Mouse (Mus musculus) lung, adult 2 months (tissue): ENCODE measurements around the gene Epha4. TPM values are rescaled to one million over a fixed set of nuclear protein-coding genes. Genes with fewer than 3 reads are reported as not detected.

ENCODE experiments used
- DNase-seq: peaks from one replicate; pipeline ENCODE4 v3.0.0; 2022
- H3K4me1 ChIP-seq: fragments of 200-500 bp; 2 replicates; pipeline ENCODE4 v1.6.1; 2011; ENCODE audit warnings: low read length; ENCODE audit not compliant: control insufficient read depth, insufficient read depth
- H3K4me3 ChIP-seq: fragments of 200-500 bp; replicated peaks from 2 replicates; pipeline ENCODE3; 2011; ENCODE audit warnings: low read depth, mild to moderate bottlenecking, control low read depth, low read length; ENCODE audit errors: extremely low read depth
- CTCF ChIP-seq: fragments of 200-500 bp; IDR thresholded peaks from 2 replicates; pipeline ENCODE4 v1.5.1; 2011; ENCODE audit warnings: mild to moderate bottlenecking, low read length, control low read depth; ENCODE audit not compliant: insufficient read depth
- POLR2A ChIP-seq: fragments of 200-500 bp; IDR thresholded peaks from 2 replicates; pipeline ENCODE4 v1.6.1; 2011; ENCODE audit warnings: low read depth, mild to moderate bottlenecking, control low read depth, low read length, borderline replicate concordance; ENCODE audit errors: extremely low read depth
- WGBS: fragments of 180-500 bp; shearing (Covaris S2); methylation state at CpG from one replicate; pipeline ENCODE4 v1.1.7; 2018; 5-methylcytosine and 5-hydroxymethylcytosine counted together
- polyA plus RNA-seq: library from polyadenylated mRNA; depleted of rRNA; stranded (reverse); fragments of >200 nt; gene quantifications from 2 replicates; pipeline ENCODE4 v1.2.3, GENCODE M21; 2012

Epha4 gene
- polyA plus RNA-seq, 1 experiment, result 20.6 TPM

DNA sequence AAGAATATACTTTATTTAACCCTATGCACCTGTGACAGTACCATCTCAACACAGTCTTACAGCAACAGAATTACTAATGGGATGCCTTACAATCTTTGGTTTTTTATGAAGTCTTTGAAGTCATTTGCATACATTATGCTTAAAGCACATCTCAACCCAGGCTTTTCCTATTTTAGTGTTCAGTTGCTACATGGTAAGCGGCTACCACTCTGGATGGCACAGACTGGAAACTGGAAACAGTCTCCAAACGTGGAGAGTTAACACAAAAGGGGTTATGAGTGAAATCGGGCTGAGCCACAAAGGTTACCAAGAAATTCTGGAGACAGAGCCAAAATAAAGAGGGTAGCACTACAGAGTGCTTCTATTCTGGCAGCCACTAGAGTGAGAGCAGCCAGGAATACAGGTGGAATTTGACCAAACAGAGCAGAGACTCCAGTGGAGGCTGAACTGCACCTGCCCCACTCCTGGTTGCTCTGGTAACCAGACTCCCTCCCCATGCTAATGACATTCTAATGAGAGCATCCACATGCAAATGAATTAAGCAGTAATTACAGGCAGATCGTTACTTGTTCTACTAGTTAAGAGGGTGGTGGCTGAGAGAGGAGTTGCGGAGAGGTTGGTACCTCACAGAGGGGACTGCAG is 17.2 kb upstream of the Epha4 start:
- no peak overlapping the region for H3K4me3 ChIP-seq
- DNase-seq, result peak; percentile 18
- 48% methylated on average over 5 of the region's 5 CpGs for WGBS
- no peak for TF ChIP-seq CTCF
- TF ChIP-seq POLR2A, result no peak
- H3K4me1 ChIP-seq, result peaks cover 6% of the 10 kb centered on the region

DNA sequence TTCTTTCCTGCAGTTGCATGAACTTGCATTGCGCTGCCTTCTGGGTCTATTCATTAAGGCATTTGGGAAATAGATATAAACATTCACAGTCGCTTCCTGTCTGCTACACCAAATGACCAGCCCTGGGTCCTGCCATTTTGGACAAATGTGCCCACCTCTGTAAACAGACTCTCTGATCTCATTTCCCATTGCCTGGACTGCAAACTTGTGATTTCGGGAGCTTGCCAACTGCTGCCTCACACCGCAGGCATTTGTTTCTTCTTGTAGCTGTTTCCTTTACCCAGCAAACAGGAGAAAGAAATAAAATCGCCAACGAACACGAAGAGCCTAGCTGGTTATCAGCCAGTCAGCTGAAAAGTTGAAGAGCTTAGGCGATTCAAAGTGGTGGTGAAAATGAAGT is 10.2 kb upstream of the Epha4 start:
- Histone ChIP-seq H3K4me3 (no peak overlapping the region), H3K4me1 (peaks cover 2% of the 10 kb centered on the region; the same call in 1 of the 2 replicates)
- DNase-seq, result no peak
- WGBS, result 27% methylated on average over 8 of the region's 8 CpGs
- TF ChIP-seq POLR2A, result no peak
- TF ChIP-seq CTCF, result no peak

DNA sequence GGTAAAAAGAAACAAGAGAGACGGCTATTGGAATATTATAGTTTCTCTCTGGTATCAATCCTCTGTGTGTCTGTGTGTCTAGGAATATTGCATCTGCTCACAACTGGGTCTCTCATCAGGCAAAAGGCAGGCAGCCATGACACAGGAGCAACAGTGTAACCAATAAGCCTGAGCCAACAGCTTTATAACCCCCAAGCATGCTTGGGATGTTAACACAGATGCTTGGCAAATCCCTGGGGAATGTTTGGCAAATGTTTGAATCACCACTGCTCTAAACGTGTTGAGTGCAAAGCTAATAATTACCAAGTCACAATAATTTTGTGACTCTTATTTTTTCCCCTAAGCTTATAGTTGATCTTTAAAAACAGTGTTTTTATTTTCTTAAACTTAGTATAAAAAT is 8.5 kb upstream of the Epha4 start:
- no peak for DNase-seq
- WGBS, result 64% methylated on average over 2 of the region's 2 CpGs
- Histone ChIP-seq H3K4me1 (peaks cover 2% of the 10 kb centered on the region; the same call in 1 of the 2 replicates), H3K4me3 (no peak overlapping the region)
- TF ChIP-seq CTCF (no peak), POLR2A (no peak)

DNA sequence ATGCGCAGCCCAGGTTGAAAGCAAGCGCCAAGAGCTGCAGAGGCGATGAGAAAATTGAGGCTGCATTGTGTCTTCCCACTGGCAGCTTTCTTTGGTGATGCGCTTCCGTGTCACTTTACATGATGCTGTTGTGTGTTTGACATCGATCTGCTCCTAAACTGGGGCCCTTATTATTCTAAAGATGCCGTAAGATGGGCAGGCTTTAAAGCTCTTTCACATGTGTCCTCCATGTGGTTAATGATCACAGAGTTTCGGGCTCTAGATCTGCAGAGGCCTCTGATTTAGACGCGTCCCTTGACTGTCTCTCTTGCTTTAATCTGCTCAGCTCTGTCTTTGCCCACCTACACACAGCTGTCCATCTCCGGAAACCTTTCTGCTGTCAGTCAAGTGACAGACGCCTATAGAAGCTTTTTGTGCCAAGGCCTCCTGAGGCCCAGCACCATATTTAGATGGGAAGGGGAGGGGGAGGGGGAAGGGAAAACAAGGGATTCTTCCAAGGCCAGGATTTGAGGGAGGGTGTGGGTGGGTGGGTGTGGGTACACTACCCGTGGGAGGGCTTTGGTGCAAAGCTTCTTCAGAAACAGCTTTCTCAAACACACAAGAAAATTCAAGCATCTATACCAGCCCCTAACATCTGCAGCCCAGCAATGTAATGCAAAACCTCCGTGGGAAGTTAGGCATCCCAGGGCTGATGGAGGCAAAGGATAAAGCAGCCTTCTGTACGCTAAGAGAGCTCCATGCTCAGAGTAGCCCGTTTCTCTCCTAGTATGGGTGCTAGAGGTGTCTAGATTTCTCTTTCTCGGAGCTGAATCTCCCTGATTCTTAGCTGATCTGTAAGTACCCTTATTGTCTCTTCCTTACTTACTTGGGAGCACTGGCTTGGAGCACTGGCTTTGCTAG is 7.0 kb upstream of the Epha4 start:
- TF ChIP-seq CTCF (no peak), POLR2A (no peak)
- no peak for DNase-seq
- WGBS, result 59% methylated on average over 17 of the region's 17 CpGs
- Histone ChIP-seq H3K4me1 (peaks cover 2% of the 10 kb centered on the region; the same call in 1 of the 2 replicates), H3K4me3 (no peak overlapping the region)

DNA sequence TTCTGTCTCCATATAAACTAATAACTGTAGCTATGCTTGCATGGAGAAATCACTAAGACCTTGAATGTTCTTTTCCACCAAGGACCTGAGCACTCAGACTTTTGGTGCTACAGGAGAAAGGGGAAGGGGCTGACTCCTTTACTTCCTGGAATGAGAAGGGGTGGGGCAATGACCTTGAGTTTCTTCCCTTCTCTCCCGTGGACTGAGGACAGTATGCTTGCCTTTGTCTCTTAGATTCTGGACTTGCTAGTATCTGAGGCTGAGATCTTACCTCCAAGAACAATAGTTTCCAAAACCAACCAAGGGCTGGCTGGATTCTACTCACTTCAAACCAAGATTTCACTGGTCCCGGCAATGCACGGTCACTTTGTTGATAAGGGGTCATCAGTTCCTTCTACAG is 3.8 kb upstream of the Epha4 start:
- WGBS, result 46% methylated on average over 3 of the region's 3 CpGs
- peaks cover 6% of the 10 kb centered on the region; the same call in 1 of the 2 replicates for H3K4me1 ChIP-seq
- TF ChIP-seq CTCF, result no peak
- no peak for TF ChIP-seq POLR2A
- DNase-seq, result no peak
- H3K4me3 ChIP-seq, result no peak overlapping the region

DNA sequence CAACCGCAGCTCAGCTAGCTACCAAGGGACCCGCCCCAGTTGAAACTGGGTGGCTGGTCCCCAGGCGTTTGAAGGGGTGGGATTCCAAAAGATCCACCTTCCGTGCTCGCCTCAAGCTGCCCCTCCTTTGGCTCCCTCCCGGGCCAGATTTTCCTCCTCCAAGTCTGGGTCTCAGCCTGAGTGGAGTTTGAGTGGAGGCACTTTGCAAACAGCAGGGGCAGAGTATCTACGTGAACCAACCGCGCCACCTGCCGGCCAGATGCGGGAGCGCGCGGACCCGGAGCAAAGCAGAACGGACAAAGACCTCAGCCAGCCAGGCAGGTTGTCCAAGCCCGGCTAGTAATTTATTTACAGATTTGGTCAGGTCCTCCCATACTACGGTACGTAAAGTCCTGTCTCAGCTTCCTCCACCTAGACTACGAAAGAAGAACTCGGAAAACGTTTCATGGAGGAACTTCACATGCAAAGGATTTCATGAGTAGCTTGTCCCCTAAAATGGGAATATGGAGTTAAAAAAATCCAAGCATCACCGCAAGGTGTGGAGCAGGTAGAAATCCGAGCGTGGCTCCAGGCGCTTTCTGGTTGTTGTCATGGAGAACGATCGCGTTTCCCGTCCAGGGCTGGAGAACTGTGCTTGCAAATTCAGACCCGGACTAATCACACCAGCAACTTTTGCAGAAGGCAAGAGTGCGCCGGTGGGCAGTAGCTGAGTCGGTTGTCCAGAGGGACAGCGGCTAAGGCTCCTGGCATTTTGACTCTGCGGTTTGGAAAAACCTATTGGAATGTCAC is 1.5 kb upstream of the Epha4 start:
- WGBS, result 2% methylated on average over 36 of the region's 36 CpGs
- TF ChIP-seq CTCF (peak; percentile 76), POLR2A (no peak)
- Histone ChIP-seq H3K4me3 (peak overlapping the region; percentile 78), H3K4me1 (peaks cover 6% of the 10 kb centered on the region; the same call in 1 of the 2 replicates)
- peak; percentile 95 for DNase-seq

DNA sequence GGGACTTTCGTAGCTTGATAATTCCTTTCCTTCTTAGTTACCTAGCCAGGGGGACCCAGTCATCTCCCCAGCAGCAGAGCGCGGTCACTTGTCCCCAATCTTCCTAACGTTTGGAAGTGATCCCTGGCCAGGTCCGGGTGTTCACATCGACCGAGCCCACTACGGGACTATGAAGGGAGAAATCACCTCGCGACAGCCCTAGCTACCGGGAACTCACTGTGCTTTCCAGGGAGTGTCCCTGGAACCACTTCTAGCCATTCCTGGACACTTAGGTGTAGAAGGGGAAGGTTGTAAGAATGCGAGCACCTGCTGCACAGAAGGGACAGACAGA is 728 bp upstream of the Epha4 start:
- TF ChIP-seq POLR2A (no peak), CTCF (no peak)
- Histone ChIP-seq H3K4me1 (peaks cover 6% of the 10 kb centered on the region; the same call in 1 of the 2 replicates), H3K4me3 (peak overlapping the region; percentile 78)
- no peak for DNase-seq
- WGBS, result 1% methylated on average over 12 of the region's 12 CpGs

DNA sequence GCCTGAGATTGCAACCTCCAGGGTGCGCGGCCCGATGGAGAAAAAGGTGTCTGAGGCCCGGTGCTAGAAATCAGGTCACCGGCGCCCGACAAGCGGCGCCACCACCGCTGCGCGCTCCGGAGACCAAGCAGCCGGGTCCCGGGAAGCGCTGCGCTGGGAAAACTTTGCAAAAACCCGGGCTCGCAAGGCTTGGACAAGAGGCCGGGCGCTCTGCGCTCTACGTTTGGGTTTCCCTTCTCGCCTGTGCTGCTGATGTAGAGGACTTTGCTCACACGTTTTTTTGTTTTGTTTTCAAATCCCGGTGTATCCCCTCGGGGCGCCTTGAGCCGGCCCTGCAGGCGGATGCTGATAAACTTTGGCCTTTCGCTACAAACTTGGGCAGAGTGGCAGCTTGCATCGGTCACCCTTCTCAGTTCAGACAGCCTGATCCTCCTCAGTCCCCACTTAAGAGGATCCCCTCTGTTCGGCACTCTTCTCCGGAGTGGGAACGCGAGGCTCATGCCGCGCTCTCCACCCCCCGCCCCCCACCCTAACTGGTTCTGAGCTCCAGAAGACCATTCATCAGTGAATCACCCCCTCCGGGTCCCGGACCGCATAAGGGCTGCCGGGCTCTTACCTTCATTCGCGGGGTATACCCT is 444 bp downstream of the Epha4 start:
- H3K4me3 ChIP-seq, result peak overlapping the region; percentile 65
- peaks cover 6% of the 10 kb centered on the region; the same call in 1 of the 2 replicates for H3K4me1 ChIP-seq
- WGBS, result under 1% methylated on average over 45 of the region's 45 CpGs
- no peak for TF ChIP-seq POLR2A
- DNase-seq, result peak; percentile 58

DNA sequence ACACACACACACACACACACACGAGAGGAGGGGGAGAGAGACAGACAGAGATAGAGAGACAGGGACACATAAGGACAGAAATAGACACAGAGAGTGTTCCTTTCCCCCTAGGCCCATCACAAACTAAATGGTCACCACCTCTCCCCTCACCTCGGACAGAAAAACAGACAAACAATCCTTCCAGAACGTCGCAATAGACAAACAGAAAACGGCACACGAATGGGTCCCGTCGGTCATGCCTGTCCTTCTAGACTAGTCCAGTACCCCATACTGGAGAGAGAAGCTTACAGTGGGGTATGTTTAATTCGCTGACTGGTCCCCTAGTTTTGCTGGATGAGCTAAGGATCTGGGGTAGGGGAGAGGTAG is 946 bp downstream of the Epha4 start:
- Histone ChIP-seq H3K4me1 (peaks cover 6% of the 10 kb centered on the region; the same call in 1 of the 2 replicates), H3K4me3 (peak overlapping the region; percentile 65)
- TF ChIP-seq CTCF, result no peak
- TF ChIP-seq POLR2A, result no peak
- 3% methylated on average over 9 of the region's 9 CpGs for WGBS
- no peak for DNase-seq

DNA sequence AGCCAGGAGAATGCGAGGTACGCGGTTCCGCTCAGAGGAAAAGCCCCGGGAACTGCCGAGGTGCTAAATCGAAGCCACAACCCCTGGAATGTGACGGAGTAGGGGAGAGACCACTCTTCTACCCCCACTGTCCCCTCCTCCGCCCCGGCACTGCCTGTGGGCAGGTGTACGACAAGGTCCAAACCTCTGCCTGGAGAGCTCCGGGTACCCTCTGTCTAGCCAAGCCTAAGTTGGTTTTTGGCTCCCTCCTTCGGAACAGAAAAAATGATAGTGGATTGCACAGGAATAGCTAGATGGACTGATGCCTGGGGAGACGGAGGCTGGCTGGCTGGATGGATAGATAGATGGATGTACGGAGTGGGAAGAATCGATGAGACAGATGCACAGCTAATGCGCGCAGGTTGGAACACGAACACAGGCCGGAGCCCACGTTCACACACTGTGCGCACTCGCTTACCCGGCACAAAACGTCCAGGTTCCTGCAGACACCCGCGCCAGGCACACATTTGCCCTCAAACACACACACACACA is 1.4 kb downstream of the Epha4 start:
- 1% methylated on average over 27 of the region's 27 CpGs for WGBS
- H3K4me1 ChIP-seq, result peaks cover 6% of the 10 kb centered on the region; the same call in 1 of the 2 replicates
- TF ChIP-seq POLR2A (no peak), CTCF (peak; percentile 12; the same call in 1 of the 2 replicates)
- peak overlapping the region; percentile 65 for H3K4me3 ChIP-seq
- DNase-seq, result peak; percentile 56
